Mouse (Mus musculus): ENCODE measurements around the gene Hbb-y.

- no peak for TF ChIP-seq CTCF (IDR thresholded peaks at IDR 0.05; ENCODE audit: borderline replicate concordance, insufficient read depth, low read length)
- no peak for TF ChIP-seq POLR2A (IDR thresholded peaks at IDR 0.05; ENCODE audit: low read depth, low read length)
These were observed 8.5 kb upstream of the Hbb-y start for GRCm38 (mm10) chr7:103861531-103861930.

All from embryonic fibroblast, embryonic 13.5 days (primary cell).